Mouse (Mus musculus): Measurements from ENCODE around the gene Atp13a1. TPM values are rescaled to one million over a fixed set of nuclear protein-coding genes. Genes with fewer than 3 reads are reported as not detected.

Gene Atp13a1
- polyA plus RNA-seq, 1 experiment from 2014 or later: 48.0 TPM

GRCm38 (mm10) chr8:69774503-69775148, 16.3 kb upstream of the Atp13a1 start, which contains the start of gene Gm20422:
TSS of gene Gm20422 (minus strand) at chr8:69774886.
- peak within 1 kb of the TSS; percentile 75 for H3K4me3 ChIP-seq (ENCODE audit: low read depth, low read length)
- peak within 1 kb of the TSS; percentile 47 for H3K4me2 ChIP-seq (ENCODE audit: low read depth, low read length)
- under 1% methylated on average over 41 of the region's 41 CpGs for WGBS
- H3K9me3 ChIP-seq (ENCODE audit: control insufficient read depth, low read length): no peaks in the 10 kb centered on the region
- no peaks in the 10 kb centered on the region for H3K27me3 ChIP-seq (ENCODE audit: control insufficient read depth, insufficient read depth, low read length)
- H3K27ac ChIP-seq (ENCODE audit: low read depth, low read length): peak within 1 kb of the TSS; percentile 99
- no peaks in the 10 kb centered on the region for H3K36me3 ChIP-seq (ENCODE audit: control insufficient read depth, insufficient read depth, low read length)
- ATAC-seq (ENCODE audit: low read depth): peak; percentile 100
- peak within 1 kb of the TSS; percentile 83 for H3K9ac ChIP-seq (replicated peaks; ENCODE audit: low read depth, low read length)
- H3K4me1 ChIP-seq (ENCODE audit: control insufficient read depth, insufficient read depth, low read length): peaks cover 18% of the 10 kb centered on the region

- H3K4me2 ChIP-seq (ENCODE audit: low read depth, low read length): peak overlapping the region; percentile 38
- H3K4me3 ChIP-seq (ENCODE audit: low read depth, low read length): peak overlapping the region; percentile 75
- H3K27me3 ChIP-seq (ENCODE audit: control insufficient read depth, insufficient read depth, low read length): no peaks in the 10 kb centered on the region
- ATAC-seq (ENCODE audit: low read depth): peak; percentile 9
- H3K36me3 ChIP-seq (ENCODE audit: control insufficient read depth, insufficient read depth, low read length): no peaks in the 10 kb centered on the region
- 62% methylated on average over 2 of the region's 2 CpGs for WGBS
- no peaks in the 10 kb centered on the region for H3K9me3 ChIP-seq (ENCODE audit: control insufficient read depth, low read length)
- peaks cover 18% of the 10 kb centered on the region for H3K4me1 ChIP-seq (ENCODE audit: control insufficient read depth, insufficient read depth, low read length)
- no peak overlapping the region for H3K9ac ChIP-seq (replicated peaks; ENCODE audit: low read depth, low read length)
- peak overlapping the region; percentile 99; the same call in 1 of the 2 replicates for H3K27ac ChIP-seq (ENCODE audit: low read depth, low read length)
These were observed 15.8 kb upstream of the Atp13a1 start for GRCm38 (mm10) chr8:69775149-69775534.

DNA sequence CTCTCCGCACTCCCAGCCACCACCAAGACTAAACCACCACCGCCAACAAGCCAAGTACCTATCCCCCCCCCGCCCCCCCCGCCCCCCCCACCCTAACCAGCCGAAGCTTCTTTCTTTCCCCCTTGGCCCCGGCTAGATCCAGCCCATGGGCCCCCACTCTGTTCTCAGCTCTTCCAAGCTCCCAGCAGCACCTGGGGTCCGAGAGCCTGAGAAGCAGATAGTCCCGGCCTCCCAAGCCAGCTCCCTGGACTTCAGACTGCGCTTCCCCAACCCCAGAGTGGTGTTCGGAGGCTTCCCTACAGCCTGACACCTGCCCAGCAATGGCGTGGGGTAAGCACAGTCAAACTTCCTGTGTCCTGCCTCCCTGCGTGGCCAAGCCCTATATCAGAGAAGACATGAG, 13.9 kb upstream of the Atp13a1 start:
- H3K27ac ChIP-seq (ENCODE audit: low read depth, low read length): no peak overlapping the region
- no peak overlapping the region for H3K4me3 ChIP-seq (ENCODE audit: low read depth, low read length)
- H3K9ac ChIP-seq (replicated peaks; ENCODE audit: low read depth, low read length): no peak overlapping the region
- 74% methylated on average over 10 of the region's 12 CpGs for WGBS
- no peaks in the 10 kb centered on the region for H3K27me3 ChIP-seq (ENCODE audit: control insufficient read depth, insufficient read depth, low read length)
- ATAC-seq (ENCODE audit: low read depth): no peak
- no peaks in the 10 kb centered on the region for H3K36me3 ChIP-seq (ENCODE audit: control insufficient read depth, insufficient read depth, low read length)
- peaks cover 14% of the 10 kb centered on the region for H3K4me1 ChIP-seq (ENCODE audit: control insufficient read depth, insufficient read depth, low read length)
- no peaks in the 10 kb centered on the region for H3K9me3 ChIP-seq (ENCODE audit: control insufficient read depth, low read length)
- H3K4me2 ChIP-seq (ENCODE audit: low read depth, low read length): no peak overlapping the region

DNA sequence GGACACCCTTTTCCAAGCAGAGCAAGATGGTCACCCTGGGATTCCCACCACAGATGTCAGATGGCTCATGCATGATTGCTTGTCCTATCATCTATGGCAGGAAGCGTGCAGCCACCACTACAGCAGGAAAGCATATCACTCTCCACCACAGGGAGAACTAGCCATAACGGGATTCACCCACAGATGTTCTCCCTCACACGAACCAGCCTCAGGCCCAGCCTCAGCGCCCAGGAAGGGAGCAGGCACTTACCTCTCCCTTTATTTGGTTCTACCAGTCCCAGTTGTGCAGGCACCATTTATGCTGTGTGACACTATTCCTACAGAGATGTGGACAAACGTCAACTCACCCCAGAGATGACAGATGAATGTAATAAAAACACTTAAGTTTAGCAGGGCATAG, 1.9 kb upstream of the Atp13a1 start:
- Histone ChIP-seq H3K9ac (replicated peaks; ENCODE audit: low read depth, low read length) (no peak overlapping the region), H3K4me3 (ENCODE audit: low read depth, low read length) (no peak overlapping the region), H3K36me3 (ENCODE audit: control insufficient read depth, insufficient read depth, low read length) (no peaks in the 10 kb centered on the region; the same call in 1 of the 2 replicates), H3K9me3 (ENCODE audit: control insufficient read depth, low read length) (no peaks in the 10 kb centered on the region), H3K27me3 (ENCODE audit: control insufficient read depth, insufficient read depth, low read length) (no peaks in the 10 kb centered on the region), H3K4me1 (ENCODE audit: control insufficient read depth, insufficient read depth, low read length) (peaks cover 13% of the 10 kb centered on the region), H3K27ac (ENCODE audit: low read depth, low read length) (no peak overlapping the region), H3K4me2 (ENCODE audit: low read depth, low read length) (no peak overlapping the region)
- no peak for ATAC-seq (ENCODE audit: low read depth)
- 92% methylated on average over 5 of the region's 5 CpGs for WGBS

- ATAC-seq (ENCODE audit: low read depth): no peak
- Histone ChIP-seq H3K4me2 (ENCODE audit: low read depth, low read length) (peak overlapping the region; percentile 90; the same call in 1 of the 2 replicates), H3K27me3 (ENCODE audit: control insufficient read depth, insufficient read depth, low read length) (no peaks in the 10 kb centered on the region), H3K4me1 (ENCODE audit: control insufficient read depth, insufficient read depth, low read length) (peaks cover 13% of the 10 kb centered on the region), H3K4me3 (ENCODE audit: low read depth, low read length) (no peak overlapping the region), H3K36me3 (ENCODE audit: control insufficient read depth, insufficient read depth, low read length) (no peaks in the 10 kb centered on the region; the same call in 1 of the 2 replicates), H3K9ac (replicated peaks; ENCODE audit: low read depth, low read length) (no peak overlapping the region), H3K27ac (ENCODE audit: low read depth, low read length) (no peak overlapping the region), H3K9me3 (ENCODE audit: control insufficient read depth, low read length) (no peaks in the 10 kb centered on the region)
- 81% methylated on average over 5 of the region's 5 CpGs for WGBS
These were observed 1.2 kb upstream of the Atp13a1 start for GRCm38 (mm10) chr8:69789731-69790130.

DNA sequence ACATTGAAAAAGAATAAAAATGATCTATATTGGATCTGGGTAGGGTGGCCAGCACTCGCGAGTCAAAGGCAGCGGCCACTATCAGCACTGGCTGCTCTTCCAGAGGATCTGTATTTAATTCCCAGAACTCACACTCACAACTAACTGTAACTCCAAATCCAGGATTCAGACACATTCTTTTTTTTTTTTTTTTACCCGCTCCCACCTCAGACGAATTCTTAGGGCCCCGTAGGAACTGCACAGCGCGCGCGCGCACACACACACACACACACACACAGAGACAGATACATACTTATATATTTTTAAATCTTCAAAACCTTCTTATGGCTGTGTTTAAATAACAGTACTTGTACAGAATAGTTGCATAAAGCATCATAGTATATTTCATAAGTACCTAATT, 599 bp upstream of the Atp13a1 start:
- H3K36me3 ChIP-seq (ENCODE audit: control insufficient read depth, insufficient read depth, low read length): peaks cover 4% of the 10 kb centered on the region; the same call in 1 of the 2 replicates
- peak overlapping the region; percentile 63; the same call in 1 of the 2 replicates for H3K27ac ChIP-seq (ENCODE audit: low read depth, low read length)
- WGBS: 26% methylated on average over 11 of the region's 11 CpGs
- peak; percentile 16; the same call in 1 of the 2 replicates for ATAC-seq (ENCODE audit: low read depth)
- peaks cover 13% of the 10 kb centered on the region for H3K4me1 ChIP-seq (ENCODE audit: control insufficient read depth, insufficient read depth, low read length)
- peak overlapping the region; percentile 97 for H3K4me3 ChIP-seq (ENCODE audit: low read depth, low read length)
- no peaks in the 10 kb centered on the region for H3K9me3 ChIP-seq (ENCODE audit: control insufficient read depth, low read length)
- no peaks in the 10 kb centered on the region for H3K27me3 ChIP-seq (ENCODE audit: control insufficient read depth, insufficient read depth, low read length)
- H3K9ac ChIP-seq (replicated peaks; ENCODE audit: low read depth, low read length): peak overlapping the region; percentile 89
- peak overlapping the region; percentile 90 for H3K4me2 ChIP-seq (ENCODE audit: low read depth, low read length)

- Histone ChIP-seq H3K4me1 (ENCODE audit: control insufficient read depth, insufficient read depth, low read length) (peaks cover 13% of the 10 kb centered on the region), H3K4me2 (ENCODE audit: low read depth, low read length) (peak overlapping the region; percentile 90), H3K9ac (replicated peaks; ENCODE audit: low read depth, low read length) (peak overlapping the region; percentile 89), H3K4me3 (ENCODE audit: low read depth, low read length) (peak overlapping the region; percentile 97), H3K27me3 (ENCODE audit: control insufficient read depth, insufficient read depth, low read length) (no peaks in the 10 kb centered on the region), H3K36me3 (ENCODE audit: control insufficient read depth, insufficient read depth, low read length) (peaks cover 12% of the 10 kb centered on the region; the same call in 1 of the 2 replicates), H3K27ac (ENCODE audit: low read depth, low read length) (peak overlapping the region; percentile 63), H3K9me3 (ENCODE audit: control insufficient read depth, low read length) (no peaks in the 10 kb centered on the region)
- WGBS: under 1% methylated on average over 44 of the region's 48 CpGs
- ATAC-seq (ENCODE audit: low read depth): peak; percentile 78
These were observed 579 bp downstream of the Atp13a1 start for GRCm38 (mm10) chr8:69791415-69792068.

GRCm38 (mm10) chr8:69793666-69794065, 2.7 kb downstream of the Atp13a1 start:
- Histone ChIP-seq H3K9me3 (ENCODE audit: control insufficient read depth, low read length) (no peaks in the 10 kb centered on the region), H3K27ac (ENCODE audit: low read depth, low read length) (no peak overlapping the region), H3K4me3 (ENCODE audit: low read depth, low read length) (no peak overlapping the region), H3K36me3 (ENCODE audit: control insufficient read depth, insufficient read depth, low read length) (peaks cover 34% of the 10 kb centered on the region), H3K9ac (replicated peaks; ENCODE audit: low read depth, low read length) (no peak overlapping the region), H3K4me2 (ENCODE audit: low read depth, low read length) (no peak overlapping the region), H3K4me1 (ENCODE audit: control insufficient read depth, insufficient read depth, low read length) (peaks cover 13% of the 10 kb centered on the region), H3K27me3 (ENCODE audit: control insufficient read depth, insufficient read depth, low read length) (no peaks in the 10 kb centered on the region)
- ATAC-seq (ENCODE audit: low read depth): no peak
- 93% methylated on average over 4 of the region's 4 CpGs for WGBS

GRCm38 (mm10) chr8:69794096-69794495, 3.1 kb downstream of the Atp13a1 start:
- Histone ChIP-seq H3K36me3 (ENCODE audit: control insufficient read depth, insufficient read depth, low read length) (peaks cover 38% of the 10 kb centered on the region), H3K4me1 (ENCODE audit: control insufficient read depth, insufficient read depth, low read length) (peaks cover 13% of the 10 kb centered on the region)

More at GRCm38 (mm10) chr8:69794096-69794495, 3.1 kb downstream of the Atp13a1 start:
- ATAC-seq (ENCODE audit: low read depth): no peak
- 96% methylated on average over 3 of the region's 3 CpGs for WGBS
- Histone ChIP-seq H3K9ac (replicated peaks; ENCODE audit: low read depth, low read length) (no peak overlapping the region), H3K27ac (ENCODE audit: low read depth, low read length) (no peak overlapping the region), H3K4me2 (ENCODE audit: low read depth, low read length) (no peak overlapping the region), H3K27me3 (ENCODE audit: control insufficient read depth, insufficient read depth, low read length) (no peaks in the 10 kb centered on the region), H3K9me3 (ENCODE audit: control insufficient read depth, low read length) (no peaks in the 10 kb centered on the region), H3K4me3 (ENCODE audit: low read depth, low read length) (no peak overlapping the region)
